Mouse (Mus musculus) lung, postnatal 4 days (tissue): ENCODE measurements at regions not wholly inside any gene's neighbourhood (a gene's known extent, or its start where the extent isn't known, plus 50 kb on each side); places are given as distances from the start of the nearest gene placed in this dataset.

Source experiments
- DNase-seq, 2 experiments: peaks; one replicate each; pipeline ENCODE4 v3.0.0; 2021

- no peak for DNase-seq
These were observed 305.8 kb downstream of the Isl1 start for GRCm38 (mm10) chr13:116003733-116004132.

- DNase-seq = peak; percentile 28
These were observed 307.0 kb downstream of the Isl1 start for GRCm38 (mm10) chr13:116002391-116002899.

- no peak for DNase-seq
These were observed 318.9 kb downstream of the Isl1 start for GRCm38 (mm10) chr13:115990591-115990990.

GRCm38 (mm10) chr13:115989091-115989490 is 320.4 kb downstream of the Isl1 start:
- no peak for DNase-seq

- no peak for DNase-seq
These were observed 323.2 kb downstream of the Isl1 start for GRCm38 (mm10) chr13:115986282-115986681.

- no peak for DNase-seq
These were observed 323.8 kb downstream of the Isl1 start for GRCm38 (mm10) chr13:115985715-115986114.

GRCm38 (mm10) chr13:115977890-115978203 is 331.6 kb downstream of the Isl1 start:
- no peak for DNase-seq

GRCm38 (mm10) chr13:115977118-115977889 is 332.2 kb downstream of the Isl1 start:
- no peak for DNase-seq
